Mouse (Mus musculus) liver, embryonic 11.5 days (tissue): ENCODE results near the gene Pspc1. TPM values are rescaled to one million over a fixed set of nuclear protein-coding genes. Genes with fewer than 3 reads are reported as not detected.

Source experiments
- ATAC-seq: fragments of 200-750 bp; cut with Nextera tagmentation; replicated peaks from 2 replicates; pipeline ENCODE4 v1.8.0; 2017; ENCODE audit warnings: moderate number of reproducible peaks, mild to moderate bottlenecking, moderate TSS enrichment, moderate library complexity; ENCODE audit not compliant: low FRiP score
- DNase-seq: peaks from one replicate; pipeline ENCODE4 v3.0.0-alpha.2; 2017; ENCODE audit warnings: low spot score
- H3K27ac ChIP-seq: fragments of 300-500 bp; sonication (generic); 2 replicates; pipeline ENCODE4 v1.5.1; 2014; ENCODE audit warnings: mild to moderate bottlenecking, low read depth, low read length, control low read depth
- H3K27me3 ChIP-seq: fragments of 300-500 bp; sonication (generic); replicated peaks from 2 replicates; pipeline ENCODE4 v1.6.1; 2014; ENCODE audit warnings: low read length, mixed read lengths; ENCODE audit not compliant: control insufficient read depth, insufficient read depth
- H3K36me3 ChIP-seq: fragments of 300-500 bp; sonication (generic); 2 replicates; pipeline ENCODE4 v1.6.1; 2014; ENCODE audit warnings: mild to moderate bottlenecking, low read length, moderate library complexity, mixed read lengths; ENCODE audit not compliant: control insufficient read depth, insufficient read depth
- H3K4me1 ChIP-seq: fragments of 300-500 bp; sonication (generic); replicated peaks from 2 replicates; pipeline ENCODE4 v1.6.1; 2014; ENCODE audit warnings: low read length, mixed read lengths; ENCODE audit not compliant: control insufficient read depth, insufficient read depth
- H3K4me2 ChIP-seq: fragments of 300-500 bp; sonication (generic); 2 replicates; pipeline ENCODE4 v1.6.1; 2014; ENCODE audit warnings: mild to moderate bottlenecking, control low read depth, moderate library complexity
- H3K4me3 ChIP-seq: fragments of 300-500 bp; sonication (generic); 2 replicates; pipeline ENCODE4 v1.5.1; 2014; ENCODE audit warnings: low read depth, low read length, control low read depth
- H3K9ac ChIP-seq: fragments of 300-500 bp; sonication (generic); 2 replicates; pipeline ENCODE4 v1.6.1; 2014; ENCODE audit warnings: low read depth, low read length, control low read depth
- H3K9me3 ChIP-seq: fragments of 300-500 bp; sonication (generic); 2 replicates; pipeline ENCODE4 v1.6.1; 2016; ENCODE audit warnings: low read length, inconsistent platforms, mixed read lengths; ENCODE audit not compliant: control insufficient read depth
- WGBS: fragments of 180-500 bp; shearing (Covaris S2); extraction: QIAGEN DNeasy Blood & Tissue Kit; methylation state at CpG from one replicate; pipeline ENCODE4 v1.1.7; 2014; 5-methylcytosine and 5-hydroxymethylcytosine counted together
- polyA plus RNA-seq: library from polyadenylated mRNA; unstranded; fragments of >200 nt; fragmentation: Nextera tagmentation; extraction: Ambion mirVana; gene quantifications from 2 replicates; pipeline ENCODE4 v1.2.1, GENCODE M21; 2014

The Pspc1 gene
- polyA plus RNA-seq, 1 experiment from 2014 or later, result 33.8 TPM

GRCm38 (mm10) chr14:56685426-56685825, 92.7 kb downstream of the Pspc1 start:
- WGBS, result 64% methylated on average over 1 of the region's 1 CpGs

More at GRCm38 (mm10) chr14:56685426-56685825, 92.7 kb downstream of the Pspc1 start:
- H3K4me2 ChIP-seq, result no peak overlapping the region
- no peak for ATAC-seq
- no peaks in the 10 kb centered on the region for H3K4me1 ChIP-seq
- peaks cover 25% of the 10 kb centered on the region for H3K36me3 ChIP-seq
- H3K27me3 ChIP-seq, result no peaks in the 10 kb centered on the region
- no peak overlapping the region for H3K9ac ChIP-seq
- H3K9me3 ChIP-seq, result no peaks in the 10 kb centered on the region
- H3K27ac ChIP-seq, result no peak overlapping the region
- no peak for DNase-seq
- H3K4me3 ChIP-seq, result no peak overlapping the region

Other genes starting within 250 kb of the Pspc1 start
- 9.8 and 11.1 TPM in 2 replicates for gene Cenpj, start 202.9 kb downstream of the Pspc1 start, polyA plus RNA-seq
- 2.5 and 3.0 TPM in 2 replicates for gene Parp4, start 202.7 kb downstream of the Pspc1 start, polyA plus RNA-seq
- gene Mphosph8, start 110.1 kb downstream of the Pspc1 start, polyA plus RNA-seq, result 23.8 and 30.9 TPM in 2 replicates
- 15.2 and 15.6 TPM in 2 replicates for gene Zmym5, start 33.4 kb upstream of the Pspc1 start, polyA plus RNA-seq
- gene Zmym2, start 108.3 kb upstream of the Pspc1 start, polyA plus RNA-seq, result 24.4 and 32.0 TPM in 2 replicates